Mouse (Mus musculus) mature B cell (primary cell): ENCODE measurements around the gene Pik3ap1.
"Not testable (repeated sequence)": the region's sequence is repeated elsewhere in the genome, so short reads cannot be mapped to it uniquely, and the experiment has no call there.

Source experiments
- in situ Hi-C: fragments of 300-500 bp; cut with MboI; formaldehyde crosslinking; loops from 2 replicates; pipeline ENCODE4 v1.14.3; 2019

The Pik3ap1 gene

GRCm38 (mm10) chr19:41332228-41332627 lies 52.7 kb downstream of the Pik3ap1 start:
- in situ Hi-C loops: no loop called here

DNA sequence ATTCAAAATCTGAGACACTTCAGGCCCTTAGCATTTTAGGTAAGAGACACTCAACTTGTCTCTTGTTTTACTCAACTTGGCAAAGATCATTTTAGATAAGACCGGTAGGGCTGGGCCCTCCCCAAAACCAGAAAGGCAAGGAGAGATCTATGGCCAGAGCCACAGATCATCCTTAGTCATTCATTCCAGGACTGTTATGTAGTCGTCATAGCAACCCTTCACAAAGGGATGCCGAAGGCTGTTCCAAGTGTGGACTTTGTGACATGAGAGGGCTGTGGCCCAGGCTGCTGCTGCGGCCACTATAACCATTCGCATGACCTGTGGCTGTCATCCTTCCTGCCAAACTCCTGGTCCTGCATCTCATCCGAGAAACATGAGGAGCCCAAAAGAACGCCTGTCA lies 54.5 kb downstream of the Pik3ap1 start:
- in situ Hi-C loops: no loop called here

DNA sequence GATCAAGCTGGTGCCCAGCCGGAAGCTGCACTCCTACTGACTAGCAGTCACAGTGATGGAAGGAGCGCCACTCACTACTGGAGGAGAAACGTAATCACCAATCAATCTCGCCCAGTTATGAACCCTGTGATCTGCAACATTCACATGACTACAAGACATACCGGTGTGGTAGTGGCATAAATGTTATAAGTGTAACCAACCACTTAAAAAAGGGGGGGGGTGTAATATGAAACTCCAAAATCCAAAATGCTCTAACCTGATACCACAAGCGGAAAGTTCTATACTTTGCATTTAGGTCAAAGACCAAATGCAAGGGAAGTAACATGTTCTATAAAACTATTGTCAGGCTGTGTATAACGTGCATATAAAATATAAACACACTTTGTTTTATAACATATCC lies 54.9 kb downstream of the Pik3ap1 start:
- in situ Hi-C loops: no loop called here

DNA sequence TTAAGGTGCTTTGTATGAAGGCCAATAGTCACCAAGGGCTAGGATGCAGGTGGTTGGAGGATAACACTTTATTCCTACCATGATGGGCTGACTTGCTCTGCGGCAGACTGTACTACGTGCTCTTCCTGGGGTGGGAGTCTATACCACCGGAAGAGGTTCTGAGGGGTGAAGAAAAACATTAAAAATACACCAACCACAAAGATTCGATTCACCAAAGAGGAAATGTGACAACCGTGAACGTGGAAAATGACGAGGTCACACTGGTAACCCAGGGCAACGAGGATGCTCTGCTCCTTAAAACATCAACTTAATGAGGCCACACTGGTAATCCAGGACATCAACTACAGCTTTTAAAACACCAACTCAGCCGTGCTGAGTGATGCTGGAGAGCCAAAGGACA lies 56.2 kb downstream of the Pik3ap1 start:
- in situ Hi-C loops: no loop called here

- in situ Hi-C loops: no loop called here
Measured at GRCm38 (mm10) chr19:41323813-41324212, 61.1 kb downstream of the Pik3ap1 start.

DNA sequence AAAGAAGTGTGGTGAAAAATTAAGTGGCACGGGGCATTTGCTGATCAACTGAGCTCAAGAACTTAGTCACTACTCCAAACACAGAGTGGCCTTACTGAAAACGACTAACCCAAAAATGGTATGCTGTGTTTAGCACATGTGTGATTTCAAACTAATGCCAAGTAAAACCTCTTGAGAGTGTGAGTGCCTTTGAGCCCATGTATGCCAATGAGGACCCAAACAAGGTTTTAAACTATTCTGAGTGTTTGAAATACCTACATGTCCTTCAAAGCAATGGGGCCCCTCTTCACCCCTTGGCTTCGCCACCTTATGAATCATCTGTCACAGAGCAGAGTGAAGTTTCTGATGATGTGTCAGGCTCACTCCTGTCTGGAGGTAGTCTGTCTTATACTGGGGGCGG lies 61.8 kb downstream of the Pik3ap1 start:
- in situ Hi-C loops: no loop called here

- in situ Hi-C loops: no loop called here
Measured at GRCm38 (mm10) chr19:41321149-41321548, 63.8 kb downstream of the Pik3ap1 start.

DNA sequence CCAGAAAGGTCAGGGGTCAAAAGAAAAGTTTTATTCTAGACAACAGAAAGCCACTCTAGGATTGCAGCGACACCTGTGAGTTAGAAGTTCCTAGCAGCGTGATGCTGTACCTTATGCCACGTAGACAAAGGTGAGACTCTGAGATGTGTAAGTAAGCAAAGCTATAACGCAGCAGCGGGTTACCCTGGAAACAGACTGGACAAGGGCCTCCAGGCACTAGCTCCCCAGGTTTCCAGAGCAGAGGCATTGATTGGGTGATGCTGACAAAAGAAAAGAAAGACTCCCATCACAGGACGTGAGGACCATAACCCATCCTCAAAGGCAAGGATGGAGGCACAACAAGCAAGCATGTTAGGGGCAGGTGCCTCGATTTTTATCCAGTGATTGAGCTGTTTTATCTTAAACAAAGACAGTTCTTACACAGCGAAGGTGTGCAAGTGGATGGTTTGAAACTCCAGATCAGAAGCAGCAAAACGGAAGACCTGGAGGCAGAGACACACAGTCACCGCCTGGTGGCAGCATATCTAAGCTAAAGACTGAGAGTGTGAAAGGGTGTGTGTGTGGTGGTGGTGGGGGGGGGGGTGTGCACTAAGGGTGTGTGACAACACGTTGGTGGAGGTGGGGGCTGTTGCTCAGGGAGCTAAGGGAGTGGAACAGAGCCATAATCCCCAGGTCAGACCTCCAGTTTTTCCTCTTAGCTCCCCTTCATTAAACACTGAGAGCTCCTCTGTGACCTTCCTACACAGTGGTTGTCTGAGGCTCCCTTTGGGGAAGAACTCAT lies 67.4 kb downstream of the Pik3ap1 start:
- in situ Hi-C loops: no loop called here

GRCm38 (mm10) chr19:41314696-41315095 lies 70.2 kb downstream of the Pik3ap1 start:
- in situ Hi-C loops: no loop called here

GRCm38 (mm10) chr19:41313663-41314062 lies 71.2 kb downstream of the Pik3ap1 start:
- in situ Hi-C loops: no loop called here

GRCm38 (mm10) chr19:41312587-41312986 lies 72.3 kb downstream of the Pik3ap1 start:
- in situ Hi-C loops: not testable (repeated sequence)

- in situ Hi-C loops: no loop called here
Measured at GRCm38 (mm10) chr19:41312027-41312426, 72.9 kb downstream of the Pik3ap1 start.

GRCm38 (mm10) chr19:41310971-41311703 lies 73.8 kb downstream of the Pik3ap1 start:
- in situ Hi-C loops: no loop called here

GRCm38 (mm10) chr19:41303933-41304332 lies 81.0 kb downstream of the Pik3ap1 start:
- in situ Hi-C loops: no loop called here

DNA sequence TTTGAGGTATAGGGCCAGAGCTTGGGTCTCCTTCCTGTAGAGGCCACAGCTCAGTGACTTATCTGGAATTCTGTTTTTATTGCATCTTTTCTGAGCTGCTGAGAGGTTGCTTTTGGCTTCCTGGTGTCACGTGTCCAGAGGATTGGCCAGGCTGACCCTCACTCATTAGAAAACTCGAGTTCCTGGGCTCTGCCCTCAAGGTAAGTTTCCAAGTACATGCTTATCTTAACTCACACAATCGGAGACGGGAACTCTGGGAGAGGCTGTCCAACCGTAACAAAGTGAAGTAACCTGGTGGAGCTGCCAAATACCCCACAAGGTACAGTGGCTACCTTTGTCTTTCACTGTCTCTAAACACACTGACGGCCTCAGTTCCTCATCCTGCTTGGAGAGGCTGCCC lies 81.5 kb downstream of the Pik3ap1 start:
- in situ Hi-C loops: no loop called here

DNA sequence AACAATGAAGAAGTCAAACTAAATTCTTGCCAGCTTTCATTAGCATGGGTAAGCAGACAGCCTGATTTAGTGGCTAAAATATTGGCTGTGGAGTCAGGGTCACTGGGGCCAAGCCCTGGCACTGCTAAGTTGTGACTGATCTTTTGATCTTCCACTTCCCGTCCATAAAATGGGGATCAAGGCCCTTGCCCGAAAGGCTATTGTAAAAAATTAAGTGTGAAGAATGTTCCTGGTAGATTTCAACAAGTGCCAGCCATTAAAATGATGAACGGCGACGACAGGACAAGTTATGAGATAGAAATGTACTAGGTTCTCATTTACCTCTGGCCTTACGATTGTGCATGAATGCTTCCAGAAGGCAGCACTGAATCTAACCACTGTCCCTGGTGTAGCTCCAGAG lies 83.0 kb downstream of the Pik3ap1 start:
- in situ Hi-C loops: no loop called here

- in situ Hi-C loops: loop anchor here (25.0 kb wide), 1 partner anchor 463 kb away; no protein-coding TSS in a partner anchor
Measured at GRCm38 (mm10) chr19:41299446-41299845, 85.5 kb downstream of the Pik3ap1 start.

DNA sequence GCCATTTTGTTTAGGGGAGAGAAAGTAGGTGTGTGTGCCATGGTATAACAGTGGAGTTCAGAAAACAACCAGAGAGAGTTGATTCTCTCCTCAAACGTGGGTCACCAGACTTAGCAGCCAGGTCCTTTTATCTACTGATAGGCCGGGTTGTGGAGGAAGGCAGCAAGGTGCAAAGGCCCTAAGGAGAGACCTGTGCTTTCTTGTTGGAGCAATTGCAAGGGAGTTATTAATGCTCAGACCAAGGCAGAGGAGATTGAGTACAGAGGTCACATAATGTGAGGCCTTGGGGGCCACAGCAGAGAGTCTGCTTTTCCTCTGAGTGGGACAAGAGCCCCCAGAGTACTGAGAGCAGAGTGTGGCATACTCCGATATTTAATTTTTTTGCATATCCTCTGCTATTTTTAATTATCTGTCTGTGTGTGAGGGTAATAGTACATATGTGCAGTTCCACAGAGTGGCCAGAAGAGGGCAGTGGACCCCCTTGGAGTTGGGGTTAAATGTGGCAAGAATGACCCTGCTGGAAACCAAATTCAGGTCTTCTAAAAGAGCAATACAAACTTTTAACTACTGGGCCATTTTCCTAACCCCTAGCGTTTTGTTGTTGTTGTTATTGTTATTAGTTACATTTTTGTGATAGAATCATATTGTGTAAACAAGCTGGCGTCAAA lies 93.8 kb downstream of the Pik3ap1 start:
- in situ Hi-C loops: loop anchor here (25.0 kb wide), 1 partner anchor 471 kb away; no protein-coding TSS in a partner anchor

GRCm38 (mm10) chr19:41288568-41288967 lies 96.3 kb downstream of the Pik3ap1 start:
- in situ Hi-C loops: loop anchor here (25.0 kb wide), 1 partner anchor 474 kb away; no protein-coding TSS in a partner anchor

- in situ Hi-C loops: loop anchor here (25.0 kb wide), 1 partner anchor 475 kb away; no protein-coding TSS in a partner anchor
Measured at GRCm38 (mm10) chr19:41287224-41287623, 97.7 kb downstream of the Pik3ap1 start.

DNA sequence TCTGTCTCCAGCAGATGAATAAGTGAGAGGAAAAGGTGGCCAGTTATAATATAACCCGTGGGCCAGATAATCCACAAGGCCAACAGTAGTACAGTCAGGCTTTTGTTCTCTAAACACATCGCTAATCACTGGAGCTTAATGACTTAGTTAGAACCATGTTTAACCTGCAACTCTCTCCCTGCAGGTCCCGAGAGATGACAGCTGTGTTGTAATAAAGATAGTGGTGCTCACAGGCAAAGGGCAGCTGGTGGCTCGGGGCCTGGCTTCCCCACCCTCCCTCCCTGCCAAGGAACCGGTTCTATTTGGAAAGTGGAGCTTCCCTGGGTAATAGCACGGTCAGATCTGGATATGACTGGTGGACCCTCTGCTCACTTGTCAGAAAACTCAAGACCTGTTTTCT lies 100.4 kb downstream of the Pik3ap1 start:
- in situ Hi-C loops: loop anchor here (25.0 kb wide), 1 partner anchor 478 kb away; no protein-coding TSS in a partner anchor

DNA sequence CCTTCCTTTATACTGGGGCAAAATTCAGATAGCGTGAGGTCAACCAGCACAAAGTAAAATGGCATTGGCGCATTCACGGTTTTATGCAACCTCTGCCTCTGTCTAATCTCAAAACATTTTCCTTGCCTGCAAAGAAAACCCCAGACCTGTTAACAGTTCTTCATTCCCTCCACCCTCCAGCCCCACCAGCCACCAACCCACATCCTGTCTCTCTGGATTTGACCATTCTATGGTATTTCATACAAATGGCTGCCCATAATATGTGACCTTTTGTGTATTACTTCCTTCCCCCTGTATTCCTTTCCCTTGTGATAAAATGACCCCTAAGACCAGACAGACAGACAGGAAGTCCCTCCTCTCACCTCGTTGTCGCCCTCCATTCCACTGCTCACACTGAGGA lies 102.2 kb downstream of the Pik3ap1 start:
- in situ Hi-C loops: loop anchor here (25.0 kb wide), 1 partner anchor 480 kb away; no protein-coding TSS in a partner anchor
